Mouse (Mus musculus): ENCODE data around the gene Fxyd1. TPM values are rescaled to one million over a fixed set of nuclear protein-coding genes. Genes with fewer than 3 reads are reported as not detected.

Gene Fxyd1
- total RNA-seq, 2 experiments from 2014 or later, result 90.9 to 114 TPM

DNA sequence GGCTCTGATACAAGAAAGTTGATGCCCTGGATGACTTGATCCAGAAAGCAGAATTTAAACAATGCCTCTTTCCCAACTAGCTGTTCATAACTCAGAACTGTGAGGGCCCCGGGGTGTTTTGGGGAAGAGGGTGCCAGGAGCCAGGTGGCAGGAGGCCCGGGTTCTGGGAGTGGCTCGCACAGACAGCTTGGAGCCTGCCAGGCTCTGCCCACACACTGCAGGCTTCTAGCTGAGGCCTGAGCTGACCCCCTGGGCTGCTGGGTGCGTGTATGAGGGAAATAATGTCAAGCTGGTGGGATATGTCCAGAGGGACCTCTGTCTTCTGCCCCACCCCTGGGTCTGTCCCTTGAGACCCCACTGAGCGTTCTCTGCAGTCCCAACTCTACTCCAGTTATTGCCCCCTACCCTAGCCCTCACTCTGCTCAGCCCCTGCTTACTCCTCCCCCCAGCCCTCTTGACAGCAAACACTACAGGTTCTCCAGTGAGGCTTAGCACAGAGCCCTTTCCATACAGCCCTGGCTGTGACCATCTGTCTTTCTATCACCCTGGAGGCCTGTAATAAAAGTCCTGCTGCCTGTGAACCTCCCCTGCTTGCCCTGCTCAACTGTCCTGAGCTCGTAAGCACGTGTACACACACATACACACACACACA, 17.2 kb upstream of the Fxyd1 start:
- DNase-seq (ENCODE audit: low spot score in 2 of 2), result no peak
- no peak for TF ChIP-seq CTCF (conservative IDR thresholded peaks at IDR 0.05)

DNA sequence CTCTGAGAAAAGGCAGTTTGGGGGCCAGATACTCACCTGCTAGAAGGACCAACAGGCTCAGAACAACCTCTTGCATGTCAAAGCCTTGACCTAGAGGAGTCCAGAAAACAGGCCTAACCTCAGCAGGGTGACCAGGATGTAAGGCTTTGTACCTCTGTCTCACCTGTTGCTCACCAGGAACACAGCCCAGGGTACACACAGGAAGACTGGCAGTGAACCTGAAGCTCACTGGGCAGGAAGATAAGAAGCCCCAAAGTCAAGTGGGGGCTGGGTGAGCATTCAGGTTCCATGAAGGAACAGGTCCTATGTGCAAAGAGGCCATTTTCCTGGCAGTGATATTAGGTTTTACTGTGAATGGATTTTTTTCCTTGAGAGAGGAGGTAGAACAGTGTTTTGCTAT, 16.5 kb upstream of the Fxyd1 start:
- Histone ChIP-seq H3K27ac (peak overlapping the region; percentile 80; the same call in 1 of the 2 replicates), H3K4me3 (no peak overlapping the region)
- no peak for TF ChIP-seq CTCF (conservative IDR thresholded peaks at IDR 0.05)
- DNase-seq (ENCODE audit: low spot score in 2 of 2), result no peak

More for the DNA sequence above, 17.2 kb upstream of the Fxyd1 start:
- Histone ChIP-seq H3K4me3 (no peak overlapping the region), H3K27ac (peak overlapping the region; percentile 80)

DNA sequence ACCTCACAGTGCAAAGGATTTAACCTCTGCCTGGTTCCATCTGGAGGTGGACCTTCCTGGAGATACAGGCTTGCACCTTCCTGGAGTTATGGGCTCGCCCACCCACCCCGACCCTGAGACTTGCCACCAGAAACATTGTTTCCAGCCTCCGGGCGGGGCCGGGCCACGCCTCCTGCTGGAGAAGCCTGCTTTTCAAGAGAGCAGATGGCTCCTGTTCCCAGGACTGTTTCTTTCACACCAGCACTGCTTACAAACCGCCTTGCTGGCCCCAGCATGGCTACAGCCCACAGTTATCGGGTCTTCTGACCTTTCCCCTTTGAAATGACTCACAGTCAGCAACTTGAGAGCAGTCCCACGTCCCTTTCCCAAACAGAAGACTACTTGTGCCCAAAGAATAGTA, 15.3 kb upstream of the Fxyd1 start:
- DNase-seq (ENCODE audit: low spot score in 2 of 2), result no peak
- Histone ChIP-seq H3K4me3 (no peak overlapping the region), H3K27ac (peak overlapping the region; percentile 43; the same call in 1 of the 2 replicates)
- no peak for TF ChIP-seq CTCF (conservative IDR thresholded peaks at IDR 0.05)

- no peak for DNase-seq (ENCODE audit: low spot score in 2 of 2)
- H3K4me3 ChIP-seq, result no peak overlapping the region
- no peak for TF ChIP-seq CTCF (conservative IDR thresholded peaks at IDR 0.05)
- H3K27ac ChIP-seq, result peak overlapping the region; percentile 70
Observed at GRCm38 (mm10) chr7:31070324-31070723, 13.3 kb upstream of the Fxyd1 start.

GRCm38 (mm10) chr7:31069491-31069890, 12.5 kb upstream of the Fxyd1 start:
- H3K4me3 ChIP-seq, result no peak overlapping the region
- H3K27ac ChIP-seq, result peak overlapping the region; percentile 70; the same call in 1 of the 2 replicates
- no peak for DNase-seq (ENCODE audit: low spot score in 2 of 2)
- TF ChIP-seq CTCF (conservative IDR thresholded peaks at IDR 0.05), result no peak

- DNase-seq (ENCODE audit: low spot score in 2 of 2), result no peak
- peak overlapping the region; percentile 58; the same call in 1 of the 2 replicates for H3K27ac ChIP-seq
- no peak overlapping the region for H3K4me3 ChIP-seq
- TF ChIP-seq CTCF (conservative IDR thresholded peaks at IDR 0.05), result no peak
Observed at GRCm38 (mm10) chr7:31067836-31068235, 10.8 kb upstream of the Fxyd1 start.

DNA sequence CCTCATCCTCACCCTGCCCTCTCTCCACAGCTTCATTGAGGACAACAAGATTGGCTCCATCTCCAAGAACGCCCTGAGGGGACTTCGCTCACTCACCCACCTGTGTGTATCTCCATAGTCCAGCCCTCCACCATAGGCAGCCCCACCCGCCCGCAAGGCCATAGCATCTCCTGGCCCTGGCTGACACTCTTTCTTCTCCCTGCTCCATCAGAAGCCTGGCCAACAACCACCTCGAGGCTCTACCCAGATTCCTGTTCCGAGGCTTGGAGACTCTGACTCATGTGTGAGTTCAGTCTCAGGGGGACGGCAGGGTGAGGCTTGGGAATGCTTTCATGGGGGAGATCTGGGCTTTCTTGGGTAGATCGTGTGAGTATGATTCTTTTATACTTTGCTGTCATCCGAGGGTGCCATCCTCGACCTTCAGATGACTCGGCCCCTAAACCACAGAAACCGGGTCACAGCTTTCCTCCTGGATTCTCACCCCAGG, 6.1 kb upstream of the Fxyd1 start:
- no peak for TF ChIP-seq CTCF (conservative IDR thresholded peaks at IDR 0.05)
- H3K27ac ChIP-seq, result no peak overlapping the region
- H3K4me3 ChIP-seq, result no peak overlapping the region
- no peak for DNase-seq (ENCODE audit: low spot score in 2 of 2)

- Histone ChIP-seq H3K27ac (peak overlapping the region; percentile 87), H3K4me3 (peak overlapping the region; percentile 40)
- no peak for DNase-seq (ENCODE audit: low spot score in 2 of 2)
- TF ChIP-seq CTCF (conservative IDR thresholded peaks at IDR 0.05), result no peak
Observed at GRCm38 (mm10) chr7:31060621-31061010, 3.6 kb upstream of the Fxyd1 start.

DNA sequence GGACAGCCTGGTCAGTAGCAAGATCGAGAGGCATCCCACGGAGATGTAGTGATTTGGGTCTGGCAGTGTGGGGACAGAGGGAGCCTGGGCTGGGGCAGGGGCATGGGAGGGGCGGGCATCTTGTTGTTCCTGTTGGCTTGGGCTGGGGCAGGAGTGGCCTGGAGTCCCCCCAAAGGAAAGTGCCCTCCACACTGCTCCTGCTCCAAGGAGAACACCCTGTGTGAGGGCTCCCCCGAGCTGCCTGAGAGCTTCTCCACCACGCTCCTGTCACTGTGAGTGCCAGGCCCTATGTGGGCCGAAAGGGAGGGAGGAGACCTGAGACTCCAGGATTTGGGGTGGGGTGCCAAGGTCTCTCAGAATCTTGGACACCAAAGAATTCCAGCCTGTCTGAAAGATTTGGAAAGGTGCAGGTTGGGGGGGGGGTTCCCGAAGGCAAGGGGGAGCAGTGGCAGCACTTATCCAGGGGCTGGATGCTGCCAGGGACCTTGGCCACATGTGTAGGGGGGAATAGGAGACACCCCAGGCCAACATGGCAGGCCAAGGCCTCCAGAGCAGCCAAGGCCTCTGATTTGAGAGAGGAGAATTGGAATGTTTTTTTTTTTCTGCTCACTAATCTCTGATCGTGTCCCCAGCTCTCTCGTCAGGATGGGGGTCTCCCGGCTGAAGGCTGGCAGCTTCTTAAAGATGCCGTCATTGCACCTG, 3.1 kb upstream of the Fxyd1 start:
- no peak for DNase-seq (ENCODE audit: low spot score in 2 of 2)
- peak overlapping the region; percentile 87 for H3K27ac ChIP-seq
- peak overlapping the region; percentile 40 for H3K4me3 ChIP-seq
- TF ChIP-seq CTCF (conservative IDR thresholded peaks at IDR 0.05), result no peak

DNA sequence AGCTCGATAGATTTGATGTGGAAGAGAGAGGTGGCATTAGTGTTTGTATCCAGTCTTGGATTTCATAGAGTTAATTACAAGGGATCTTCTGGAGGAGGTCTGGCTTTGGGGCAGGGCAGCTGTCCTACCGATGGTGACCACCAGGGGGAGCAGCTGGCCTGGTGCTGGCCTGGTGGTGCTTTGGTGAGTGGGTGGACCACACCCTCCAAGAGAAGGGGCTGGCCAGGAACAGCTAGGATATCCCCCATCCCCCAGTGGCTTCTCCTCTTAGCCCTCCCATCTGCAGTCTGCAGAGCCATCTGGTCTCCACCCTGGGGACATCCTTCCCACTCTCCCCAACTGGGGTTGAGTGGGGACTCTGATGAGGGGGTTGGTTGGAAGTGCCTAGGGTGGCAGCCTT, 2.1 kb upstream of the Fxyd1 start, which contains the start of gene Lgi4:
TSS of gene Lgi4 (plus strand) at position 235 of the 400 bp plus-strand sequence.
- peak; percentile 99 for TF ChIP-seq CTCF (conservative IDR thresholded peaks at IDR 0.05)
- peak; percentile 85 to 90 for DNase-seq (ENCODE audit: low spot score in 2 of 2)
- peak within 1 kb of the TSS; percentile 87 for H3K27ac ChIP-seq

DNA sequence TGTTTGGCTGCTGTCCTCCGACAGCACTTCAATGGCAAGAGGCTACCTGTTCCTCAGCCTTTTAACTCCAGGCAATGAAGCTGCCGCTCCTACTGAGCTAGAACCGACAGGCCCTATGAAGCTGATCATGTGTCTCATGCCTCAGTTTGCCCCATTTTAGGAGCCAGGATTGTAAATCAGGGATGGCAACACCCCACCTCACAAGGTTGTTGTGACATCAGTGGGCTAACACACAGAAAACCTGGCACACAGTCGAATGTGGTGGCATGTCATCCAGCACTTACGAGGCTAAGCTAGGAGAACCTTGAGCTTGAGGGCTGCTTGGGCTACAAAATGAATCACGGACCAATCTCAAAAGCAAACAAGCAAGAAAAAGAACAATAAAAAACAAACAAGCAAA, 1.2 kb upstream of the Fxyd1 start:
- no peak for TF ChIP-seq CTCF (conservative IDR thresholded peaks at IDR 0.05)
- DNase-seq (ENCODE audit: low spot score in 2 of 2), result no peak
- Histone ChIP-seq H3K27ac (peak overlapping the region; percentile 18; the same call in 1 of the 2 replicates), H3K4me3 (no peak overlapping the region)

More for the DNA sequence above, 2.1 kb upstream of the Fxyd1 start, which contains the start of gene Lgi4:
- peak within 1 kb of the TSS; percentile 40 for H3K4me3 ChIP-seq

GRCm38 (mm10) chr7:31057730-31058129, 731 bp upstream of the Fxyd1 start:
- Histone ChIP-seq H3K27ac (no peak overlapping the region), H3K4me3 (no peak overlapping the region)
- no peak for DNase-seq (ENCODE audit: low spot score in 2 of 2)
- no peak for TF ChIP-seq CTCF (conservative IDR thresholded peaks at IDR 0.05)

DNA sequence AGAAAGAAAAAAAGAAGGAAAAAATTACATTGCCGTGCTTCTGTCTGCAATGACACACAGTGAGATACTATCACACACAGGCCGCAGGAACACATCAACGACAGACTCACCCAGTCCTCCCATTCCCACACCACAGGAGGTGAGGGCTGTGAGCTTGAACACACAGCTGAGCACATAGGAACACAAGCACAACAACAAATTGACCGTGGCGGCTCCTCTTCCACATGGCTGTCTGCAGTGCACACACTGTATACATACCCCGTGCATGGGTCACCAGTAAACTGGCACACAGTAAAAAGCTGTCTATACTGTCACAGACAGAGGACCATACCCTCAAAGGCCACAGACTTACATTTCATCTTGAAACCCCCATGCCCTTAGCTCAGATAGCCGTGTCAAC, 551 bp downstream of the Fxyd1 start:
- Histone ChIP-seq H3K4me3 (no peak overlapping the region), H3K27ac (no peak overlapping the region; the same call in 1 of the 2 replicates)
- DNase-seq (ENCODE audit: low spot score in 2 of 2), result no peak
- TF ChIP-seq CTCF (conservative IDR thresholded peaks at IDR 0.05), result no peak
